Mouse (Mus musculus): ENCODE data around the gene Tulp1.

GRCm38 (mm10) chr17:28374494-28374893, 9.5 kb upstream of the Tulp1 start:
- TF ChIP-seq CTCF (IDR thresholded peaks at IDR 0.05; ENCODE audit: low read depth, low read length) = no peak
- no peak for TF ChIP-seq POLR2A (IDR thresholded peaks at IDR 0.05; ENCODE audit: borderline replicate concordance, low read depth, low read length)

Measured in bone marrow macrophage, adult 2 months (primary cell).